Mouse (Mus musculus) liver, postnatal 0 days (tissue): ENCODE data around the gene Lekr1.

Experiments used
- CTCF ChIP-seq: sonication (generic); IDR thresholded peaks from 2 replicates; pipeline ENCODE4 v1.5.1; 2016; ENCODE audit warnings: antibody characterized with exemption, low read depth
- EP300 ChIP-seq: IDR thresholded peaks from 2 replicates; pipeline ENCODE4 v1.6.1; 2016; ENCODE audit warnings: antibody characterized with exemption, low read depth, mild to moderate bottlenecking

DNA sequence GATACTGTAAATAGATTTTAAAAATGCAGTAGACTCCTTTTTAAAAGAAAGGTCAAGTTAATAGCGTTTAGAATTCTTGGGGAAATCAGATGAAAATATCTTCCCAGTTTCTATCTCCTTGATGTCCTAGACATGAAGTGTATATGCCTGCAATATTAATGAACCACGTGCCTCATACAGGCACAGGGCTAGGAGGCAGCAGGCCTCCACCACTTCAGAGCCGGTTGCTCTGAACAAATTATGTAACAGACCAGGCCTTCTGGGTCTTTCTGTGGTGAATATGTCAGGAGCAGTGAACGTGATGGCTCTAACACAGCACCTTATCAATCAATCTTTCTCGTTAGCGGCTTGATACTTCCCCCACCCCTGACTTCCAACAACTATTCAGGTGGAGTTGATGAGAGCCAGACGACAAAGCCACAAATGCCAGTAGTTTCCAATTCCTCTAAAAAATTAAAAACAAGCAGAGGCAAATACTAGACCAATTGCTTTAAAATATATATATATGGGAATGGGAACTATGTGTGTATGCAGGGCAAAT lies 164.0 kb downstream of the Lekr1 start:
- TF ChIP-seq CTCF = no peak
- no peak for TF ChIP-seq EP300
